Mouse (Mus musculus): ENCODE data around the gene Zfp260. TPM values are rescaled to one million over a fixed set of nuclear protein-coding genes. Genes with fewer than 3 reads are reported as not detected.

Gene Zfp260
- not detected in 2 replicates for polyA plus RNA-seq (2012)

DNA sequence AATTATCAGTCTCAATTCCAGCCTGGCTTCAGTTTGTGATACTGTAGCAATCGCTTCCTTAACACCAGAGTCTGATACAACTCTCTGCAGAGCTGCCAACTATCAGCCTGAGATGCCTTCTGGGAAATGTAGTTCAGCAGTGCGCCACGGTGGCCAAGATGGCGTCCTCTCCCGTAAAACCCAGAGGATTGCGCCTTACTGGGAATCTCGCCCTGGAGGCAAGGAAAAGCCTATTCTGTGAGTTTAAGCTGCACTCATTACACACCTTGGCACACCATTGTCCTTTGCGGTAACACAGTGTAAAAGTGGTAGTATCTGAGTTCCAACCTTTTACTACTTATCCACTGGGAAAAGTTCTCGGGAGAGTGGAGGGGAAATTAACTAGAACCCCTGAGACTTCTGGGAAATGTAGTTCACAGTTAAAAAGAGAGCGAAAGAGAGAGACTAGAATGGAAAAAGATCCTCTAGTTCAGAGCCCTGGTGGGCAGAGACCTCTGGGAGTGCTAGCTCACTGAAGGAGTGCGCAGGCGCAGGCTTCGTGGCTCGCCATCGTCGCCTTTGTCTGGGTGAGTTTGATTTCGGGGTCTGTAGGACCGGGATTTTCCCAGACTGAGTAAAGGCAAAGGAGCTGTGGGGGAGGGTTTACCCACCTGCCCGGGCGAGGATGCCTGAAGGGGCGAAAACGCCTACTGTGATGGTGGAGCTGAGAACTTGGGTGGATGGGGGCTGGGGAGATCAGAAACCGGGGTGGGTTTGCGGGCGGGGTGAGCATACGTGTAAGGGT lies at the start of gene Zfp260:
Gene Zfp260 (plus strand): TSS at position 132 of the 784 bp plus-strand sequence.
- Histone ChIP-seq H3K4me3 (replicated peaks) (peak within 1 kb of the TSS; percentile 75), H3K27me3 (ENCODE audit: control insufficient read depth) (no peaks in the 10 kb centered on the region), H3K36me3 (ENCODE audit: control insufficient read depth) (no peaks in the 10 kb centered on the region; the same call in 1 of the 2 replicates), H3K9me3 (ENCODE audit: control insufficient read depth, low read length) (no peaks in the 10 kb centered on the region), H3K4me1 (ENCODE audit: control insufficient read depth) (peaks cover 50% of the 10 kb centered on the region)
- no peak; the same call in 1 of the 2 replicates for TF ChIP-seq GATA1 (IDR thresholded peaks at IDR 0.05; ENCODE audit: low read length)
- no peak for TF ChIP-seq TAL1 (IDR thresholded peaks at IDR 0.05; ENCODE audit: low read length)

DNA sequence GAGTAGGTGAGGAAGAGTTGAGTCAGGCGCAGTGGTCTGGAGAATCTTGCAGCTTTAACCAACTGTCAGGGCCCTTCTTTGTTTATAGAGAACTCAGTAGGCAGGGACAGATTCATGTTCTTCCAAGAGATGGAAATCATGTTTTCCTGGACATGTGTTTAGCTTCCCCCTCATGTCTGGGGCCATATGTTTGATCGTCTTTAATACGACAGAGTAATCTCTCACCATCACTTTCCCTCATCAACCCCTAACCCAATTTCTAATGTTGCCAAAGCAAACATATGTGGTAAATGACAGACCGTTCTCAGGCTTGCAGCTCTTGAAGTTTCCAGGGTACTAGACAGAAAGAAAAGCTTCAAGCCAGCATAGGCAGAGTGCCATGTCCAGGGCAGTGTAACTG lies 46.5 kb upstream of the Zfp260 start:
- Histone ChIP-seq H3K27me3 (ENCODE audit: control insufficient read depth) (no peaks in the 10 kb centered on the region), H3K36me3 (ENCODE audit: control insufficient read depth) (no peaks in the 10 kb centered on the region), H3K4me3 (replicated peaks) (no peak overlapping the region), H3K4me1 (ENCODE audit: control insufficient read depth) (peaks cover 13% of the 10 kb centered on the region), H3K9me3 (ENCODE audit: control insufficient read depth, low read length) (no peaks in the 10 kb centered on the region)
- TF ChIP-seq TAL1 (IDR thresholded peaks at IDR 0.05; ENCODE audit: low read length) (no peak), GATA1 (IDR thresholded peaks at IDR 0.05; ENCODE audit: low read length) (no peak)

DNA sequence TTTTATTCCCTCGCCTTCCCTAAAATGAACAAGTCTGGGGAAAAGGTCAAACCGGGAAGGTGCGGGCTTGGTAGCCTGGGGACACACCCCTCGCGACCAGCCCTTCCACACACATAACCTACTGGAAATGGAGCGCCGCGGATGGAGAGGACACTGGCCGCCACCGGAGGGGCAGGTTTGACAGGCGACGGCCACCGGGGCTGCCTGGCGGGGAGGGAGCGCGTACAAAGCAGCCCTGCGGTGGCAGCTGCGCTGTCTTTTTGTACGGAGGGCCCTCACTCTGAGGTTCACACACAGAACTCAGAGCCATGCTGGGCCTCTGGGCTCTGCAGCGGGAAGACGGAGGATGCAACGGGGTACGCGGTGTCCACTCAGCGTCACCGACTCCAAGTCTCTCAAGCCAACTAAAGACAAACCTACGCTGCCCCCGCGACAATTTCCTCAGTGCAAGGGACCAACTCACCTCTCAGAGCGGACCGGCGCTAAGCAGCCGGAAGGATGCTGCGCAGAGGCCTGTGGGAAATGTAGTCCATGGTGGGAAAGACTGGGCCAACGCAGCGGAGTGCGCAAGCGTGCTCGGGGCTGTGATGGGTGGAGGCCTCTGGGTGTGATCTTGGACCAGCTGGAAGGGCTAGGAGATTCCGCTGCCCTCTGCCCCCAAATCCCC lies 43.6 kb upstream of the Zfp260 start, which contains the start of gene Zfp14:
Gene Zfp14 (minus strand): TSS at position 499 of the 667 bp plus-strand sequence.
- no peak for TF ChIP-seq GATA1 (IDR thresholded peaks at IDR 0.05; ENCODE audit: low read length)
- no peaks in the 10 kb centered on the region for H3K9me3 ChIP-seq (ENCODE audit: control insufficient read depth, low read length)
- H3K4me3 ChIP-seq (replicated peaks): peak within 1 kb of the TSS; percentile 63
- peaks cover 2% of the 10 kb centered on the region; the same call in 1 of the 2 replicates for H3K36me3 ChIP-seq (ENCODE audit: control insufficient read depth)
- H3K27me3 ChIP-seq (ENCODE audit: control insufficient read depth): no peaks in the 10 kb centered on the region
- peaks cover 13% of the 10 kb centered on the region for H3K4me1 ChIP-seq (ENCODE audit: control insufficient read depth)

DNA sequence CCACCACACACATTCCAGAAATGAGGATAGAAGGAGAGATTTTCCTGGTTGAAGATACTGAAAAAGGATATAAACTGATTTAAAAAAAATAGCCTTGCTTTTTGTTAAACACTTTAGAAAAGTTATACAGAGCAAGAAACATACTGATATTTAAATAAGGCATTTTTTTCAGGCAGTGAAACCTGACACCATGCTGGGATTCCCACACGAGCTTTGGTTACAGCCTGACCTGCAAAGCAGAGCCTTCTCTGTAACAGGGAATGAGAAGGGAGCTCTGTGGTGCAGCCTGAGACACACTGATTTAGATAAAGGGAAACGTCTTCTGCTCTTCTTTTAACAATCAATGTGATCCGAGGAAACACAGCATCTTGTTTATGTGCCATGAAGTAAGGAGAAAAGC lies 41.0 kb upstream of the Zfp260 start:
- no peak overlapping the region for H3K4me3 ChIP-seq (replicated peaks)
- peaks cover 12% of the 10 kb centered on the region for H3K36me3 ChIP-seq (ENCODE audit: control insufficient read depth)
- TF ChIP-seq GATA1 (IDR thresholded peaks at IDR 0.05; ENCODE audit: low read length) (no peak), TAL1 (IDR thresholded peaks at IDR 0.05; ENCODE audit: low read length) (no peak)
- peaks cover 13% of the 10 kb centered on the region for H3K4me1 ChIP-seq (ENCODE audit: control insufficient read depth)
- no peaks in the 10 kb centered on the region for H3K27me3 ChIP-seq (ENCODE audit: control insufficient read depth)
- H3K9me3 ChIP-seq (ENCODE audit: control insufficient read depth, low read length): no peaks in the 10 kb centered on the region

DNA sequence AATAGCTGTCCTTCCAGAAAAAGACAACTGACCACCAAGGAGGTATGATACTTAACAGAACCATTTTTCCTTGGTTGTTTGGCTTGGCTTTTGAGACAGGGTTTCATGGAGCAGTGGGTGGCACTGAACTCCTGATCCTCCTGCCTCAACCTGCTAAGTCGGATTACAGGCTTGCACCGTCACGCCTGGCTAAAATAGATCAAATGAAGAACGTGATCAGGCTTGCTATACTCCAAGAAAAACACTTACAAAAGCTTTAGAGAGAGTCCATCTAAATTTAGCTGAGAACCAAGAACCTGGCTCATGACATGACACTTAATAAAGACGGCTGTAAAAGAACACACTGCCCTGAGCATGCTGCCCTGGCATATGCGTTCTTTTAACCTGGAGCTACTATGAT lies 34.2 kb upstream of the Zfp260 start:
- TF ChIP-seq TAL1 (IDR thresholded peaks at IDR 0.05; ENCODE audit: low read length): no peak
- no peak for TF ChIP-seq GATA1 (IDR thresholded peaks at IDR 0.05; ENCODE audit: low read length)
- no peak overlapping the region for H3K4me3 ChIP-seq (replicated peaks)
- H3K4me1 ChIP-seq (ENCODE audit: control insufficient read depth): no peaks in the 10 kb centered on the region
- H3K27me3 ChIP-seq (ENCODE audit: control insufficient read depth): no peaks in the 10 kb centered on the region
- H3K36me3 ChIP-seq (ENCODE audit: control insufficient read depth): peaks cover 24% of the 10 kb centered on the region
- no peaks in the 10 kb centered on the region for H3K9me3 ChIP-seq (ENCODE audit: control insufficient read depth, low read length)

DNA sequence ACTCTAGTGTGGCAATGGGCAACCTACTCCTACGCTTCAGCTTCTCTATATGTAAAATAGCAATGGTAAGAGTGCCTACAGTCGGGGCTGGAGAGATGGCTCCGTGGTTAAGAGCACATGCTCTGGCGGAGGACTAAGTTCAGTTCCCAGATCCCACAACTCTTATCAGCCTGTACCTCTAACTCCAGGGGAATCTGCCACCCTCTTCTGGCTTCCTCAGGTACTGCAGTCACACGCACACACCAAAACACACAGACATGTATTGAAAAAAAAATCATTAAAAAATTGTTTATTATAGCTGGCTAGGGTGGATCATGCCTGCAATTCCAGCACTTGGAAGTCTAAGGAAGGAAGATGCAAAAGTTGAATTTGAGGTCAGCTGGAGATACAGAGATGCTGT lies 32.1 kb upstream of the Zfp260 start:
- TF ChIP-seq GATA1 (IDR thresholded peaks at IDR 0.05; ENCODE audit: low read length) (no peak), TAL1 (IDR thresholded peaks at IDR 0.05; ENCODE audit: low read length) (no peak)
- no peak overlapping the region for H3K4me3 ChIP-seq (replicated peaks)
- H3K4me1 ChIP-seq (ENCODE audit: control insufficient read depth): no peaks in the 10 kb centered on the region
- H3K27me3 ChIP-seq (ENCODE audit: control insufficient read depth): no peaks in the 10 kb centered on the region
- no peaks in the 10 kb centered on the region for H3K9me3 ChIP-seq (ENCODE audit: control insufficient read depth, low read length)
- H3K36me3 ChIP-seq (ENCODE audit: control insufficient read depth): peaks cover 15% of the 10 kb centered on the region

DNA sequence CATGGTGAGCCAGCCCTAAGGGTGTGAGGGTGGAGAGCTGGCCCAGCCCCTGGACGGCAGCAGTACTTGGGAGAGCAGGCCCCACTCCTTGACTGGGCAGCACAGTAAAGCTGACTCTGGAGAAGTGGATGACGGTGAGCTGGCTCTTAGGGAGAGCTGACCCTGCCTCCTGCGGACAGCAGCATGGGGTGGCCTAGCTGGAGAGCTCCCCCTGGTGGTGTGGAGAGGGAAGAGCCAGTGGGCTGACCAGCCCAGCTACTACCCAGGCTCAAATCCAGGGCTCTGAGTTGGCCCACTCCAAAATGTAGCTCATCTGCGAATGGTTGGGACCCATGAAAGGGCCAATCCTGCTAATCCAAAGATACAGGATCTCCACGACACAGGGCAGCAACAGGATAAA lies 30.0 kb upstream of the Zfp260 start:
- Histone ChIP-seq H3K4me1 (ENCODE audit: control insufficient read depth) (no peaks in the 10 kb centered on the region), H3K36me3 (ENCODE audit: control insufficient read depth) (peaks cover 15% of the 10 kb centered on the region), H3K9me3 (ENCODE audit: control insufficient read depth, low read length) (no peaks in the 10 kb centered on the region), H3K27me3 (ENCODE audit: control insufficient read depth) (no peaks in the 10 kb centered on the region), H3K4me3 (replicated peaks) (no peak overlapping the region)
- TF ChIP-seq GATA1 (IDR thresholded peaks at IDR 0.05; ENCODE audit: low read length): no peak
- TF ChIP-seq TAL1 (IDR thresholded peaks at IDR 0.05; ENCODE audit: low read length): no peak

DNA sequence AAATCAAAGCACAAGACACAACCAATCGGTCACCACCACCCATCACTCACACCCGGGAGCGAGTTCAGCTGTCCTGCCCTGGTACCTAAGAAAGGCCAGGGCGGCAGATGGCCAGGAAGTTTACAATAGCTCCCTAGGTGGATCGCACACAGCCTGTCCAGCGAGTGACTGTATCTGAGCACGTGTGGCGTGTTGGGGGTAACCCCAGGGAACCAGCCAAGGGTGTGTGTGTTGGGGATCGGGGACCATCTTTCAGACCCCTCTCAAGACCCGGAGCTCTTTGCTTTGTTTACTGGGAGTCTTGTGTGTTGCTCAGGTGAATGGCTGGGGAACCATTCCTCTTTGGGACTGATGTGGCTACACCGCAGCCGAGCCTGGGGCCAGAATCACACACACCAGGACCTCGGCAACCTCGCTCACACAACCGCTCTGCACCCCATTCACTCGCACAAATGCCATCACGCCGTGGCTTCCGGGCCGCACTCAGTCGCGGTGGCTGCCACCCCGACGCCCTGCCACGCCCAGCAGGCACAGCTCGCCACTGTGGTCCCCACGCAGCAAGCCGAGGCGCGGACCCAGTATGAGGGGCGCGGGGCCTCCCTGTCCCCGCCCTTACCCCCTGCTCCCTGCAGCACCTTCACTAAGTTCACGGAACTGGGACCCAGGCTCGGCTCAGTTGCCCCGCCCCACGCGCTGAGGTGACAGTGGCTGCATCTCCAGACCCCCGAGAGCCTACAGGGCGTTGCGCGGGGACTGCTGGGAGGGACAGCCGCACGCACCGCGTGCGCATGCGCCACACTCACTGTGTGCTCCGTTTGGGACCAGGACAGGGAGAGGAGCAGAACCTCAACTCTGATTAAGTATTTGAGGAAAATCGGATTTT lies 22.2 kb upstream of the Zfp260 start, which contains the start of gene Zfp82:
Gene Zfp82 (minus strand): TSS at position 755 of the 883 bp plus-strand sequence.
- Histone ChIP-seq H3K27me3 (ENCODE audit: control insufficient read depth) (no peaks in the 10 kb centered on the region), H3K9me3 (ENCODE audit: control insufficient read depth, low read length) (no peaks in the 10 kb centered on the region), H3K36me3 (ENCODE audit: control insufficient read depth) (no peaks in the 10 kb centered on the region), H3K4me3 (replicated peaks) (peak within 1 kb of the TSS; percentile 86), H3K4me1 (ENCODE audit: control insufficient read depth) (peaks cover 17% of the 10 kb centered on the region)
- TF ChIP-seq GATA1 (IDR thresholded peaks at IDR 0.05; ENCODE audit: low read length) (no peak), TAL1 (IDR thresholded peaks at IDR 0.05; ENCODE audit: low read length) (no peak)
